In the genomic region with DNA sequence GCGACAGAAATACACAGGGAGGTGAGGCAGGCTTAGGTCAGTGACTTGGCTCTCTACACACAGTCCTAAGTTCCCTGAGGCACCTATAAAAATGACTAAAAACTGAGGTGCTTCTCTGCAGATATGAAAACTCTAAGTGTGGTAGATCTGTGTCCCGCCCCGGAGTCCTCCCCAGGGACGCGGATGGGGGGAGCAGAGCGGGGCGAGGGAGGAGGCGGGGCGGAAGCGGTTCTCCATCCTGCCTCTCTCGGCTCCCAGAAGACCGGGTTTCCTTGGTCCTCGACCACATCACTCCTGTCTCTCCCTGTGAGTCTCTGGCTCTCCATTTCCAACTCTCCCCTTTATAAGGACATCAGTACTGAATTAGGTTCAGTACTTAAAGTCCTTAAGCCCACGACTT, we compare ENCODE assay signal across 8 mouse cellular contexts. TPM values are rescaled to one million over a fixed set of nuclear protein-coding genes. Genes with fewer than 3 reads are reported as not detected.
DNase-seq lines count a peak whose midpoint lies in the region; ATAC-seq and TF ChIP-seq lines count a peak whose summit lies in the region.

No protein-coding gene starts in this region.

- H3K36me3 ChIP-seq in embryonic facial prominence, embryonic 12.5 days = no peaks in the 10 kb centered on the region
- H3K36me3 ChIP-seq in hindbrain, embryonic 10.5 days = no peaks in the 10 kb centered on the region
- 0 out of 2 replicates have a peak, but pooled peaks cover 1% of the 10 kb centered on the region for H3K36me3 ChIP-seq in small intestine, adult 2 months (ENCODE audit: control insufficient read depth, insufficient read depth, low read length)

- TF ChIP-seq POLR2A in small intestine, adult 2 months (IDR thresholded peaks at IDR 0.05; ENCODE audit: low read depth, low read length) = no peak

- peak overlapping the region; percentile 21 for H3K9ac ChIP-seq in embryonic facial prominence, embryonic 12.5 days

- DNase-seq in urinary bladder, postnatal 14 days (ENCODE audit: low spot score) = peak; percentile 43
- DNase-seq in urinary bladder, adult 2 months (ENCODE audit: low spot score) = no peak
- peak; percentile 25 for DNase-seq in hindbrain, embryonic 10.5 days (ENCODE audit: low spot score)
- peak; percentile 70 for DNase-seq in liver
- no peak for DNase-seq in layer of hippocampus, adult 9-11 months
- no peak for DNase-seq in ovary, postnatal 36 days (ENCODE audit: low spot score)

- no peak overlapping the region for H3K27ac ChIP-seq in embryonic facial prominence, embryonic 12.5 days
- no peak overlapping the region for H3K27ac ChIP-seq in hindbrain, embryonic 10.5 days
- H3K27ac ChIP-seq in small intestine, adult 2 months (ENCODE audit: insufficient read depth, low read depth, low read length) = no peak overlapping the region

- H3K9me3 ChIP-seq in embryonic facial prominence, embryonic 12.5 days = no peaks in the 10 kb centered on the region
- H3K9me3 ChIP-seq in hindbrain, embryonic 10.5 days = no peaks in the 10 kb centered on the region

- no peak for ATAC-seq in embryonic facial prominence, embryonic 12.5 days (ENCODE audit: insufficient number of reproducible peaks, insufficient read depth, low FRiP score, low TSS enrichment)

- H3K27me3 ChIP-seq in embryonic facial prominence, embryonic 12.5 days = peaks cover 36% of the 10 kb centered on the region
- peaks cover 85% of the 10 kb centered on the region for H3K27me3 ChIP-seq in hindbrain, embryonic 10.5 days (ENCODE audit: insufficient read depth, poor library complexity, severe bottlenecking)
- 0 out of 2 replicates have a peak, but pooled peaks cover 3% of the 10 kb centered on the region for H3K27me3 ChIP-seq in small intestine, adult 2 months (ENCODE audit: control insufficient read depth, insufficient read depth, low read length)

- TF ChIP-seq CTCF in small intestine, adult 2 months (IDR thresholded peaks at IDR 0.05; ENCODE audit: extremely low read depth, insufficient read length, insufficient replicate concordance, low read depth, low read length) = no peak

- H3K4me3 ChIP-seq in embryonic facial prominence, embryonic 12.5 days = peak overlapping the region; percentile 22
- peak overlapping the region; percentile 44 for H3K4me3 ChIP-seq in hindbrain, embryonic 10.5 days
- H3K4me3 ChIP-seq in small intestine, adult 2 months (ENCODE audit: low read depth, low read length) = peak overlapping the region; percentile 12

- WGBS in embryonic facial prominence, embryonic 12.5 days = 0% methylated on average over 14 of the region's 14 CpGs
- under 1% methylated on average over 14 of the region's 14 CpGs for WGBS in hindbrain, embryonic 10.5 days
- 2% methylated on average over 14 of the region's 14 CpGs for WGBS in small intestine, adult 2 months

- peaks cover 23% of the 10 kb centered on the region for H3K4me1 ChIP-seq in embryonic facial prominence, embryonic 12.5 days
- H3K4me1 ChIP-seq in hindbrain, embryonic 10.5 days (replicated peaks) = peaks cover 33% of the 10 kb centered on the region
- H3K4me1 ChIP-seq in small intestine, adult 2 months (ENCODE audit: control insufficient read depth, insufficient read depth, insufficient read length, low read length) = peaks cover 4% of the 10 kb centered on the region; the same call in 1 of the 2 replicates

- peak overlapping the region; percentile 49 for H3K4me2 ChIP-seq in embryonic facial prominence, embryonic 12.5 days (replicated peaks)

RNA-seq across cellular contexts. Expression of a gene that starts 16.8 kb away (rescaled TPM):
- 0.19 and 0.23 TPM in 2 replicates for polyA plus RNA-seq in urinary bladder, adult 2 months (2012; rRNA removed)
- polyA plus RNA-seq in embryonic facial prominence, embryonic 12.5 days (2016; fragmentation: Nextera tagmentation; extraction: Ambion mirVana) = 0.32 and 0.39 TPM in 2 replicates
- polyA plus RNA-seq in hindbrain, embryonic 10.5 days (2016; fragmentation: Nextera tagmentation; extraction: Ambion mirVana) = not detected in 2 replicates
- 0.09 and 0.13 TPM in 2 replicates for polyA plus RNA-seq in small intestine, adult 2 months (2012; rRNA removed)

RNA-seq across cellular contexts. Expression of a gene that starts 32.7 kb away (rescaled TPM):
- 26.4 and 29.9 TPM in 2 replicates for polyA plus RNA-seq in urinary bladder, adult 2 months (2012; rRNA removed)
- 66.1 and 67.9 TPM in 2 replicates for polyA plus RNA-seq in embryonic facial prominence, embryonic 12.5 days (2016; fragmentation: Nextera tagmentation; extraction: Ambion mirVana)
- polyA plus RNA-seq in hindbrain, embryonic 10.5 days (2016; fragmentation: Nextera tagmentation; extraction: Ambion mirVana) = 67.6 and 75.0 TPM in 2 replicates
- 13.6 and 23.3 TPM in 2 replicates for polyA plus RNA-seq in small intestine, adult 2 months (2012; rRNA removed)

Comparison
In these comparisons a context has a peak if more than half of its experiments do, and no peak if none do; other contexts are left out.
1. DNase-seq: peak in urinary bladder, postnatal 14 days (single experiment), hindbrain, embryonic 10.5 days (single experiment) and liver (single experiment); none in urinary bladder, adult 2 months (single experiment), layer of hippocampus, adult 9-11 months (single experiment) and ovary, postnatal 36 days (single experiment).
2. Peak in every context shown above with its lines, with median percentiles within 50 percentile points of each other: H3K4me3 ChIP-seq.